Mouse (Mus musculus): Measurements from ENCODE around the gene Zfp809. TPM values are rescaled to one million over a fixed set of nuclear protein-coding genes. Genes with fewer than 3 reads are reported as not detected.

Zfp809 gene
- polyA plus RNA-seq, 1 experiment: 16.8 TPM

DNA sequence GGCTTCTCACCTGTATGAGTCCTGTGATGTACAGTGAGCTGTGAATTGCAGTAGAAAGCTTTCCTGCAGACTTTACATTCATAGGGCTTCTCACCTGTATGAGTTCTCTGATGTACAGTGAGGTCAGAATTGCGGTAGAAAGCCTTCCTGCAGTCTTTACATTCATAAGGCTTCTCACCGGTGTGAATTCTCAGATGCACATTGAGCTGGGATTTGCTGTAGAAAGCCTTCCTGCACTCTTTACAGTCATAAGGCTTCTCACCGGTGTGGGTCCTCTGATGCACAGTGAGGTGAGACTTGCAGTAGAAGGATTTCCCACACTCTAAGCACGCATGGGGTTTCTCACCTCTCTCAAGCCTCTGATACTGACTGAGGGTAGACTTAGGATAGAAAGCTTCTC, 53.2 kb downstream of the Zfp809 start:
- no peak overlapping the region for H3K27ac ChIP-seq (ENCODE audit: insufficient read depth, low read length)
- no peaks in the 10 kb centered on the region for H3K4me1 ChIP-seq (ENCODE audit: control insufficient read depth, insufficient read depth, low read length)
- WGBS: 99% methylated on average over 4 of the region's 4 CpGs
- DNase-seq: no peak
- TF ChIP-seq CTCF (IDR thresholded peaks at IDR 0.05; ENCODE audit: borderline replicate concordance, insufficient read depth, low read depth, low read length): no peak
- no peak for TF ChIP-seq POLR2A (IDR thresholded peaks at IDR 0.05; ENCODE audit: borderline replicate concordance, insufficient read depth, low read length)
- H3K4me3 ChIP-seq (replicated peaks; ENCODE audit: insufficient read depth, low read depth, low read length): no peak overlapping the region
- H3K27me3 ChIP-seq (ENCODE audit: control insufficient read depth, insufficient read depth, low read length): no peaks in the 10 kb centered on the region; the same call in 1 of the 2 replicates

Other genes with a start within 250 kb of the Zfp809 start
- gene Rgl3, start 236.3 kb upstream of the Zfp809 start, polyA plus RNA-seq (2012; rRNA removed): 67.6 and 83.3 TPM in 2 replicates
- 2.4 and 2.7 TPM in 2 replicates for gene Ccdc151, start 223.1 kb upstream of the Zfp809 start, polyA plus RNA-seq (2012; rRNA removed)
- gene Prkcsh, start 222.9 kb upstream of the Zfp809 start, polyA plus RNA-seq (2012; rRNA removed): 91.3 and 95.3 TPM in 2 replicates
- gene Elavl3, start 173.7 kb upstream of the Zfp809 start, polyA plus RNA-seq (2012; rRNA removed): 165 and 169 TPM in 2 replicates
- gene Gm49318, start 154.5 kb upstream of the Zfp809 start, polyA plus RNA-seq (2012; rRNA removed): not detected in 2 replicates
- 45.4 and 48.3 TPM in 2 replicates for gene Zfp653, start 154.3 kb upstream of the Zfp809 start, polyA plus RNA-seq (2012; rRNA removed)
- 85.2 and 90.2 TPM in 2 replicates for gene Ecsit, start 140.3 kb upstream of the Zfp809 start, polyA plus RNA-seq (2012; rRNA removed)
- gene Cnn1, start 126.5 kb upstream of the Zfp809 start, polyA plus RNA-seq (2012; rRNA removed): 1.6 and 1.8 TPM in 2 replicates
- gene Elof1, start 108.5 kb upstream of the Zfp809 start, polyA plus RNA-seq (2012; rRNA removed): 125 and 130 TPM in 2 replicates
- 0.25 and 0.28 TPM in 2 replicates for gene Acp5, start 90.0 kb upstream of the Zfp809 start, polyA plus RNA-seq (2012; rRNA removed)
- 115 and 150 TPM in 2 replicates for gene Pigyl, start 68.9 kb upstream of the Zfp809 start, polyA plus RNA-seq (2012; rRNA removed)
- gene Zfp872, start 37.6 kb upstream of the Zfp809 start, polyA plus RNA-seq (2012; rRNA removed): 0.07 and 0.13 TPM in 2 replicates
- 2.8 and 3.2 TPM in 2 replicates for gene Zfp599, start 34.2 kb downstream of the Zfp809 start, polyA plus RNA-seq (2012; rRNA removed)
- gene Zfp810, start 81.9 kb downstream of the Zfp809 start, polyA plus RNA-seq (2012; rRNA removed): 14.5 and 15.3 TPM in 2 replicates
- 25.3 and 32.4 TPM in 2 replicates for gene Anln, start 163.5 kb downstream of the Zfp809 start, polyA plus RNA-seq (2012; rRNA removed)
- 8.6 and 9.0 TPM in 2 replicates for gene 9530077C05Rik, start 185.8 kb downstream of the Zfp809 start, polyA plus RNA-seq (2012; rRNA removed)
- gene Gm17545, start 228.6 kb downstream of the Zfp809 start, polyA plus RNA-seq (2012; rRNA removed): not detected in 2 replicates
- 87.5 and 91.6 TPM in 2 replicates for gene Rp9, start 244.0 kb downstream of the Zfp809 start, polyA plus RNA-seq (2012; rRNA removed)